Mouse (Mus musculus): Measurements from ENCODE around the gene 2310002L09Rik. TPM values are rescaled to one million over a fixed set of nuclear protein-coding genes. Genes with fewer than 3 reads are reported as not detected.
"Not testable (repeated sequence)": the region's sequence is repeated elsewhere in the genome, so short reads cannot be mapped to it uniquely, and the experiment has no call there.

The 2310002L09Rik gene
- 0.38 TPM in 1 of 2 replicates, not detected in the other for polyA plus RNA-seq (2016; fragmentation: Nextera tagmentation; extraction: Ambion mirVana)

GRCm38 (mm10) chr4:73950375-73950896 is at the start of gene 2310002L09Rik:
2310002L09Rik (minus strand) TSS chr4:73950846.
- no peak within 1 kb of the TSS for H3K4me3 ChIP-seq
- no peaks in the 10 kb centered on the region for H3K36me3 ChIP-seq
- 82% methylated on average over 8 of the region's 8 CpGs for WGBS
- no peak for DNase-seq (ENCODE audit: low spot score)
- H3K27ac ChIP-seq: no peak within 1 kb of the TSS
- no peaks in the 10 kb centered on the region for H3K27me3 ChIP-seq (ENCODE audit: low read depth, poor library complexity, severe bottlenecking)
- no peaks in the 10 kb centered on the region for H3K9me3 ChIP-seq (replicated peaks)
- no peaks in the 10 kb centered on the region for H3K4me1 ChIP-seq

GRCm38 (mm10) chr4:73980454-73980853 is 29.8 kb upstream of the 2310002L09Rik start:
- no peaks in the 10 kb centered on the region for H3K36me3 ChIP-seq
- H3K27me3 ChIP-seq (ENCODE audit: low read depth, poor library complexity, severe bottlenecking): no peaks in the 10 kb centered on the region
- no peaks in the 10 kb centered on the region for H3K4me1 ChIP-seq
- H3K27ac ChIP-seq: no peak overlapping the region
- H3K4me3 ChIP-seq: no peak overlapping the region
- 83% methylated on average over 3 of the region's 3 CpGs for WGBS
- no peaks in the 10 kb centered on the region for H3K9me3 ChIP-seq (replicated peaks)
- no peak for DNase-seq (ENCODE audit: low spot score)

GRCm38 (mm10) chr4:73920660-73921059 is 30.0 kb downstream of the 2310002L09Rik start, which contains the start of gene Gm11756:
Gm11756 (minus strand) TSS chr4:73920760.
- not testable (repeated sequence) for DNase-seq (ENCODE audit: low spot score); H3K27ac ChIP-seq; H3K4me3 ChIP-seq; H3K9me3 ChIP-seq (replicated peaks); H3K36me3 ChIP-seq; H3K27me3 ChIP-seq (ENCODE audit: low read depth, poor library complexity, severe bottlenecking); H3K4me1 ChIP-seq
- WGBS: 89% methylated on average over 6 of the region's 6 CpGs

- H3K36me3 ChIP-seq; H3K27me3 ChIP-seq (ENCODE audit: low read depth, poor library complexity, severe bottlenecking); H3K4me3 ChIP-seq; H3K27ac ChIP-seq; DNase-seq (ENCODE audit: low spot score); H3K4me1 ChIP-seq; H3K9me3 ChIP-seq (replicated peaks): not testable (repeated sequence)
- no CpG with 5 or more reads among the region's 4 CpGs for WGBS
Observed at GRCm38 (mm10) chr4:73905853-73906252, 44.8 kb downstream of the 2310002L09Rik start, which contains the start of gene Gm13871. Gm13871 (minus strand) TSS chr4:73905953.

GRCm38 (mm10) chr4:73891012-73891411 is 59.6 kb downstream of the 2310002L09Rik start, which contains the start of gene Gm11757:
Gm11757 (minus strand) TSS chr4:73891112.
- not testable (repeated sequence) for H3K36me3 ChIP-seq; DNase-seq (ENCODE audit: low spot score); H3K27me3 ChIP-seq (ENCODE audit: low read depth, poor library complexity, severe bottlenecking); H3K27ac ChIP-seq; H3K4me1 ChIP-seq; H3K9me3 ChIP-seq (replicated peaks); H3K4me3 ChIP-seq
- WGBS: no CpG with 5 or more reads among the region's 4 CpGs

Other genes starting within 250 kb of the 2310002L09Rik start
- gene Rasef, start 159.9 kb downstream of the 2310002L09Rik start, polyA plus RNA-seq (2016; fragmentation: Nextera tagmentation; extraction: Ambion mirVana): 0.74 and 1.1 TPM in 2 replicates
- not detected in 2 replicates for gene Gm11758, start 74.6 kb downstream of the 2310002L09Rik start, polyA plus RNA-seq (2016; fragmentation: Nextera tagmentation; extraction: Ambion mirVana)
- gene Gm11757, start 59.7 kb downstream of the 2310002L09Rik start, polyA plus RNA-seq (2016; fragmentation: Nextera tagmentation; extraction: Ambion mirVana): not detected in 2 replicates
- not detected in 2 replicates for gene Gm13871, start 44.9 kb downstream of the 2310002L09Rik start, polyA plus RNA-seq (2016; fragmentation: Nextera tagmentation; extraction: Ambion mirVana)
- gene Gm11756, start 30.1 kb downstream of the 2310002L09Rik start, polyA plus RNA-seq (2016; fragmentation: Nextera tagmentation; extraction: Ambion mirVana): not detected in 2 replicates
- gene Frmd3, start 62.6 kb upstream of the 2310002L09Rik start, polyA plus RNA-seq (2016; fragmentation: Nextera tagmentation; extraction: Ambion mirVana): 0.46 and 0.49 TPM in 2 replicates

Measured in limb, embryonic 10.5 days (tissue).